Mouse (Mus musculus): ENCODE data around the gene Trim12a. TPM values are rescaled to one million over a fixed set of nuclear protein-coding genes. Genes with fewer than 3 reads are reported as not detected.
"Not testable (repeated sequence)": the region's sequence is repeated elsewhere in the genome, so short reads cannot be mapped to it uniquely, and the experiment has no call there.

The Trim12a gene
- 1.1 and 1.2 TPM in 2 replicates for polyA plus RNA-seq (2016; fragmentation: Nextera tagmentation; extraction: Ambion mirVana)

GRCm38 (mm10) chr7:104315369-104316080, at the start of gene Trim12a:
Gene Trim12a (minus strand): TSS chr7:104315466.
- not testable (repeated sequence) for H3K36me3 ChIP-seq (replicated peaks); H3K27ac ChIP-seq; H3K9me3 ChIP-seq; H3K27me3 ChIP-seq (ENCODE audit: poor library complexity, severe bottlenecking); DNase-seq (ENCODE audit: extremely low spot score, low spot score); H3K4me1 ChIP-seq
- peak within 1 kb of the TSS; percentile 36 for H3K4me3 ChIP-seq
- 30% methylated on average over 4 of the region's 4 CpGs for WGBS

GRCm38 (mm10) chr7:104353600-104353967, 38.3 kb upstream of the Trim12a start:
- Histone ChIP-seq H3K4me3 (peak overlapping the region; percentile 44; the same call in 1 of the 2 replicates), H3K4me1 (peaks cover 11% of the 10 kb centered on the region), H3K27ac (no peak overlapping the region), H3K9me3 (no peaks in the 10 kb centered on the region), H3K36me3 (replicated peaks) (no peaks in the 10 kb centered on the region), H3K27me3 (ENCODE audit: poor library complexity, severe bottlenecking) (no peaks in the 10 kb centered on the region)
- DNase-seq (ENCODE audit: extremely low spot score, low spot score): no peak
- 73% methylated on average over 2 of the region's 2 CpGs for WGBS

DNA sequence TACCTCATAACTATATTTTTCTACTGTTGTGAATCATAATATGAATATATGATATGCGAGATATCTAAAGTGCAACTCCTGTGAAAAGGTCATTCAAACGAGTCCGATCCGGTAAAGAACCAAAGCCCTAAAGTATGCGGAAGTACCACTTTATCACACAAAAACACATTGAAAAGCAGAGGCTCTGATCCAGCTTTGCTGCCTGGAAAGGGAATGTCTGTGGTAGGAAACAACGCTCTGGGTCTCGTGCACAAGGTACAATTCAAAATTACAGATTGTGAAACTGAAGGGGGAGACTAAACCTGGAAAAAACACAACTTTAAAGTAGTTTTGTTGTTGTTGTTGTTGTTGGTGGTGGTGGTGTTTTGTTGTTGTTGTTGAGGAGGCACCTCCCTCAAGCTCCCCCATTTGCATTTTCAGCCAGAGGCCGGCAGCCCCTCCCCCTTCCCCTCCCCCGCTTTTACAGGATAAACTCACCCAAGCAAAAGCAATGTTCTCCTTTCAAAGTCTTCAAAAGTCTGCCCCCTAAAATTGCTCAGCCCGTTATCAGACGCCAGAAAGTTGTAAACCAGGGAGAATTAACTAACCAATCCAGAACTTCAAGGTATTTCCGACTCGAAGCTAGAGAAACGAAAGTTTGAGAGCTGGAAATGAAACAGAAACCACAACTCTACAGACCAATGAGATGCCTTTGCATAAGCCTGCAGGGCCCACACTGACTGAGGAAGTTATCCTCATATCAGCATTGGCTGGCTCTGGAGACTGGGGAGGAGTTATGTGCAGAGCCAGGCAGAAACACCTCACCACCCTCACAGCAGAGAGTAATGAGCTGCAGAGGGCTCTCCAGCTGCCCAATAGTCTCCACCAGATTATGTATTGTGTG, 37.7 kb upstream of the Trim12a start, which contains the start of gene Trim12c:
Gene Trim12c, minus strand, starts transcription at position 646 of the 883 bp plus-strand sequence.
- H3K4me1 ChIP-seq: peaks cover 11% of the 10 kb centered on the region
- H3K9me3 ChIP-seq: no peaks in the 10 kb centered on the region
- H3K36me3 ChIP-seq (replicated peaks): no peaks in the 10 kb centered on the region
- peak within 1 kb of the TSS; percentile 60 for H3K27ac ChIP-seq
- no peaks in the 10 kb centered on the region for H3K27me3 ChIP-seq (ENCODE audit: poor library complexity, severe bottlenecking)
- peak; percentile 50 for DNase-seq (ENCODE audit: extremely low spot score, low spot score)
- peak within 1 kb of the TSS; percentile 44 for H3K4me3 ChIP-seq
- WGBS: 11% methylated on average over 14 of the region's 14 CpGs

GRCm38 (mm10) chr7:104348043-104348442, 32.8 kb upstream of the Trim12a start:
- H3K4me1 ChIP-seq; H3K4me3 ChIP-seq; DNase-seq (ENCODE audit: extremely low spot score, low spot score); H3K36me3 ChIP-seq (replicated peaks); H3K27ac ChIP-seq; H3K9me3 ChIP-seq; H3K27me3 ChIP-seq (ENCODE audit: poor library complexity, severe bottlenecking): not testable (repeated sequence)
- 89% methylated on average over 4 of the region's 4 CpGs for WGBS

GRCm38 (mm10) chr7:104340744-104341143, 25.5 kb upstream of the Trim12a start:
- not testable (repeated sequence) for H3K4me3 ChIP-seq; DNase-seq (ENCODE audit: extremely low spot score, low spot score); H3K27me3 ChIP-seq (ENCODE audit: poor library complexity, severe bottlenecking); H3K9me3 ChIP-seq; H3K36me3 ChIP-seq (replicated peaks); H3K4me1 ChIP-seq; H3K27ac ChIP-seq
- WGBS: 95% methylated on average over 4 of the region's 4 CpGs

GRCm38 (mm10) chr7:104335547-104335946, 20.3 kb upstream of the Trim12a start:
- WGBS: 90% methylated on average over 3 of the region's 3 CpGs
- not testable (repeated sequence) for DNase-seq (ENCODE audit: extremely low spot score, low spot score); H3K36me3 ChIP-seq (replicated peaks); H3K9me3 ChIP-seq; H3K4me3 ChIP-seq; H3K27me3 ChIP-seq (ENCODE audit: poor library complexity, severe bottlenecking); H3K4me1 ChIP-seq; H3K27ac ChIP-seq

- not testable (repeated sequence) for DNase-seq (ENCODE audit: extremely low spot score, low spot score); H3K27me3 ChIP-seq (ENCODE audit: poor library complexity, severe bottlenecking); H3K4me1 ChIP-seq; H3K4me3 ChIP-seq; H3K27ac ChIP-seq; H3K36me3 ChIP-seq (replicated peaks); H3K9me3 ChIP-seq
- 95% methylated on average over 2 of the region's 2 CpGs for WGBS
Observed at GRCm38 (mm10) chr7:104329171-104329570, 13.9 kb upstream of the Trim12a start, which contains the start of gene Trim34b. Gene Trim34b (plus strand): TSS chr7:104329471.

DNA sequence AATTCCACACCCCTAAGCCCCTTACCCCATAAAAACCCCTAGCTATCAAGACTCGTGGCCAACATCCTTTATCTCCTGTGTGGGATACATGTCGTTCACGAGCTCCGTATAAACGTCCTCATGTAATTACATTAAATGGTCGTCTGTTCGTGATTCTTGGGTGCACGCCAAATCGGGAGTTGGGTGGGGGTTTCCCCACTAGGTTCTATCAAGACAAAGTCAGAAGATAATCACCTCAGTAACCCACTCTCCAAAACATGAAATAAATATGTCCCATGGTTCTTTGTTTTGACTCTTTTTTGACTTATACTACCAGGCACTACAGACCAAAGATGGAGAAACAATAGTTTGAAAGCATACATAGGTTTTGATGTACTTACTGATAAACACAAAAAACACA, 6.8 kb upstream of the Trim12a start:
- no peaks in the 10 kb centered on the region for H3K9me3 ChIP-seq
- no peaks in the 10 kb centered on the region for H3K4me1 ChIP-seq
- DNase-seq (ENCODE audit: extremely low spot score, low spot score): no peak
- H3K36me3 ChIP-seq (replicated peaks): no peaks in the 10 kb centered on the region
- H3K4me3 ChIP-seq: no peak overlapping the region
- WGBS: 90% methylated on average over 9 of the region's 9 CpGs
- H3K27me3 ChIP-seq (ENCODE audit: poor library complexity, severe bottlenecking): no peaks in the 10 kb centered on the region
- H3K27ac ChIP-seq: no peak overlapping the region

DNA sequence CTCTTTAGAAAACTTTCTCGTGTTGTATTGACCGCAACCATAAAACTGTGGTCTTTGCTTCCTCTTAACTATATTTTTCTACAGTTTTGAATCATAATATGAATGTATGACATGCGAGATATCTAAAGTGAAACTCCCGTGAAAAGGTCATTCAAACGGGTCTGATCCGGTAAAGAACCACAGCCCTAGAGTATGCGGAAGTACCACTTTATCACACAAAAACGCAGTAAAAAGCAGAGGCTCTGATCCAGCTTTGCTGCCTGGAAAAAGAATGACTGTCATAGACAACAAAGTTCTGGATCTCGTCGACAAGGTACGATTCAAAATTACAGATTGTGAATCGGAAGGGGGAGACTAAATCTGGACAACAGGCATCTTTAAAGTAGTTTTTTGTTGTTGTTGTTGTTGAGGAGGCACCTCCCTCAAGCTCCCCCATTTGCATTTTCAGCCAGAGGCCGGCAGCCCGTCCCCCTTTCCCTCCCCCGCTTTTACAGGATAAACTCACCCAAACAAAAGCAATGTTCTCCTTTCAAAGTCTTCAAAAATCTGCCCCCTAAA, 391 bp downstream of the Trim12a start:
- 16% methylated on average over 15 of the region's 15 CpGs for whole genome bisulfite sequencing
- Histone ChIP-seq H3K36me3 (replicated peaks) (no peaks in the 10 kb centered on the region), H3K27me3 (ENCODE audit: poor library complexity, severe bottlenecking) (no peaks in the 10 kb centered on the region), H3K9me3 (no peaks in the 10 kb centered on the region), H3K27ac (no peak overlapping the region), H3K4me1 (no peaks in the 10 kb centered on the region), H3K4me3 (peak overlapping the region; percentile 36)
- peak; percentile 15 for DNase-seq (ENCODE audit: extremely low spot score, low spot score)

DNA sequence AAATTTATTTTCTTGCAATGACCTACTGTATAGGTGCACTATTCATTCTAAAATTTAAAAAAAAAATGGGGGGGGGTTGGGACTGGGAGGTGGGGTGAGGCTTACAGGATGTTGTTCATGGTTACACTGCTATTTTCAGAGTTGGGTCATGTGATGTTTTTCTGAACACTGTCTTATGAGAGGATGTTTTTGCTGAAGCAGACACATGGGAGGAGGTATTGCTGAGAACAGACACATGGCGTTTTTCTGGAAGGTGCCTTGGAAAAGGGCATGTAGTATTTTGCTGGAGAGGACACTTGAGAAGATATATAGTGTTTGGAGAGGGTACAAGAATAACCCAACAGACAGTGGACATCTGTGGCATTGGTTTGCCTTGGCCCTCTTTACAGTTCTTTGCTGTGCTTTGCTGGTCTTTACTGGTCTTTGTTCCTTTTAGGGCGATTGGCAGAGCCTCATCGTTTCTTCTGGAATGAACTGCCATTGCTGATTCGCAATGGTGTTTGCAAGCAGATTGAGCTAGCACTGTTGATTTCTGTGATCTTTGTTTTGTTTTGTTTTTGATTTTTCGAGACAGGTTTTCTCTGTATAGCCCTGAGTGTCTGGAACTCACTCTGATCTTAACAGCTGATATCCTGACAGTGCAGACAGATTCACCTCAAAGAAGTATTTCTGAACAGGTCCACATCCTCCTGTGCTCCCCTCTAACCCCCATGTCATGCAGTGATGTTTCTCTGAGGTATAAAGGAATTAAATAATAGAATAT, 23.4 kb downstream of the Trim12a start:
- no peaks in the 10 kb centered on the region for H3K4me1 ChIP-seq
- H3K9me3 ChIP-seq: no peaks in the 10 kb centered on the region
- no peaks in the 10 kb centered on the region for H3K36me3 ChIP-seq (replicated peaks)
- WGBS: 89% methylated on average over 5 of the region's 5 CpGs
- H3K4me3 ChIP-seq: no peak overlapping the region
- H3K27ac ChIP-seq: no peak overlapping the region
- H3K27me3 ChIP-seq (ENCODE audit: poor library complexity, severe bottlenecking): no peaks in the 10 kb centered on the region
- no peak for DNase-seq (ENCODE audit: extremely low spot score, low spot score)

DNA sequence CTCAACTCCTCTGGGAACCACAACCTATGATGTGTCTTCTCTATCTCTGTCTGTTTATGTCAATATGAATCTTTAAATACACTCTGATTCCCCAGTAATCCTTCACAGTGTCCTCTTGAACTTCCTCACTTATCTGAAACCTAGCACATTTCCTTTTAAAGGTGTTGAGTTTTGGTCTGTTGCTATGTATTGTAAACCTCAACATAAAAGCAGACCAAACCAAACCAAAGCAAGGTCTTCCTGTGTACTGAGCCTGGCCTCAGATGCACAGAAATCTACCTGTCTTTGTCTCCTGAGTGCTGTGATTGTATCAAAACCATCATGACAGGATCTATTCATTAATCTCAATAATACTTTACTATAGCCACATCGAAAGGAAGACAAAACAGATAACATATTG, 24.6 kb downstream of the Trim12a start:
- no peak for DNase-seq (ENCODE audit: extremely low spot score, low spot score)
- Histone ChIP-seq H3K27me3 (ENCODE audit: poor library complexity, severe bottlenecking) (no peaks in the 10 kb centered on the region), H3K9me3 (no peaks in the 10 kb centered on the region), H3K27ac (no peak overlapping the region), H3K4me1 (no peaks in the 10 kb centered on the region), H3K36me3 (replicated peaks) (no peaks in the 10 kb centered on the region), H3K4me3 (no peak overlapping the region)
- WGBS: 90% methylated on average over 1 of the region's 1 CpGs

Data from forebrain, embryonic 10.5 days (tissue).